Mouse (Mus musculus) cerebellum, postnatal 10 days (tissue): ENCODE data around the gene Crb3.

Experiments
- DNase-seq, 2 experiments: peaks; one replicate each; pipeline ENCODE4 v3.0.0; 2021; ENCODE audit warnings: mixed read lengths in 2 of 2

Crb3 gene

GRCm38 (mm10) chr17:57062548-57062947 lies 3.6 kb downstream of the Crb3 start:
- no peak for DNase-seq

DNA sequence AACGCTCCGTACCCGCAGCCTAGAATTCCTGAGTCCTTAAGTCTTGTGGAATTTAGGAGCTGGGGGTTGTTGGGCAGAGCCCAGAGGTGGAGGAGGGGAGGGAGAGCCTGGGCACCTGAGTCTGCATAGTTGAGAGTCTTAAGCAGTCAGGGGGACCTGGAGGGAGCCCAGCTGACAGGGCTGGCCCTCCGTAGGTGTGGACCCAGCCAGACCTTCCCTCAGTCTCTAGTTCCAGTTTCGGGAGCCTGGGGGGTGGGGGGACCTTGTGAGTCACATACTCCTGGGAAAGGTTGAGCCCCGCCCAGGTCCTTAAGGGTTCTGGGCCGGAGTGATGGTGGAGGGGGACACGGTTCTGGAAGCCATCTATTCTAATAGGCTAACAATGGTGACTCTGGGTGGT lies 4.1 kb downstream of the Crb3 start:
- DNase-seq: no peak

- DNase-seq: no peak
These were observed 8.0 kb downstream of the Crb3 start for GRCm38 (mm10) chr17:57066908-57067307.

DNA sequence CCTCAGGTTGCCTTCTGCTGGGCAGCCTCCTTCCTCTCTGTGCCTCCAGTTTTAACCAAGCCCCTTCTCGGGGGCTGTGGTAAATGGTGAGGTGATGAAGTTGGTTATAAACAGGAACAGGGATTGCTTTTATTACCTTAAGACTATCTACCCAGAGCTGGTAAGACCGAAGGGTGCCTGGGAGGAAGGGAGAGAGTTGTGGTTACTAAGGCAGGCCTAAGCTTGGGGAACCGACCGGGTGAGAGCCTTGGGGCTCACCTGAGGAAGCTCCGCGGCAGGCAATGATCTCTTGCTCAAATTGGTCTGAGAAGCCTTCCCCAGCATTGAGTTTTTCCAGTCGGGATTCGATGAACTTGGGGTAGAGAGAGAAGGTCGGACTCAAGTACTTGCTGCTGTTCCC lies 11.4 kb downstream of the Crb3 start:
- no peak for DNase-seq

- DNase-seq: no peak
These were observed 11.8 kb downstream of the Crb3 start for GRCm38 (mm10) chr17:57070699-57071098.

DNA sequence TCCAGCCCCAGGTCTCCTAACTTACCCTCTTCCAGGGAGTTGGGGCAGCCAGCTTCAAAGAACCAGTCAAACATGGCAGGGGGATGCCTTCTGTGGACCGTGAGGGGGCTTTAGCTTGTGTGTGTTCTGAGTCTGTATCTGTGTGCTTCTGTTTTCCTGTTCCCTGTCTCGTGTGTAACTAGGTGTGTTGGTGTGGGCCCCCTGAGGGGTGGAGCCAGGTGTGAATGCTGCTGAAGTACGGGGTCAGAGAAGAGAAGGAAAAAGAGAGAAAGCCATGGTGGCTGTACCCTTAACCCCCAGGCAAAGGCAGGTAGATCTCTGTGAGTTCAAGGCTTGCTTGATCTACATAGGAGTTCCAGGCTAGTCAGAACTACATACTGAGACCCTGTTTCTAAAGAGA lies 18.0 kb downstream of the Crb3 start:
- no peak for DNase-seq

DNA sequence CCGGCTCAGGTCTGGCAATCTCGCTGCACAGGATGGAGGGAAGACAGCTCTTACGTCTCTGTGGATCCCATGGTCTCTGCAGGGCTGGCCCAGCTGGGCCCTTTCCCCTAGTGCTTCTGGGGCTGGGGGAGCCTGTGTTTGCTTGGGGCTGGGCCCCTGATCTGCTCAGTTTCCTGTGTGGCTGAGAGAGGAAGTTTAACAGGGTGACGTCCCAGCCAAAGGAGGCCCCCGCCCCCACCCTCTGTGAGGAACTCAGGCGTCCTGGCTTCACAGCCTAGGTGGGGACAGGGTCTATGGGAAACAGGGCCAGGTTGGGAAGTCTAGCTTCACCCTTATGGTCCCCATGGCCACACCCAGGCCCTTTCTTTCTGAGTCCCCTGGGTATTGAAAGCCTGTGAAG lies 19.4 kb downstream of the Crb3 start, which contains the start of gene Dennd1c:
Dennd1c (minus strand) TSS at position 179 of the 400 bp plus-strand sequence.
- no peak for DNase-seq

DNA sequence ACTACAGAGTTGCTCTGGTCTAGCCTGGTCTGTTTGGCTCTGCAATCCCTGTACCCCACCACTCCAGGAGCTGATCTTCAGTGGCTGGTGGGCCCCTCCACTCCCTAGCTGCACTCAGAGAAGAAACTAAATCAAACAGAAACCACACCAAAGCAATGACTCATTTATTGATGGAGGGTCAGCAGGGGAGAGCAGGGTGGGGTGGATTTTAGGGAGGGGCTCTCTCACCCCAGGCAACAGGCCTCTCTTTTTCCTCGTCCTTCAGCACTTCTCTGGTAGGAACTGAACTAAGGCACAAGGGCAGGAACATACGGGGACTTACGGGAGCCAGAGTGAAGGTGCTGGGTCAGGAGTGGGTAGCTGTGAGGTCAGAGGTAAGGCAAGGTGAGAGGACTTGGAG lies 21.0 kb downstream of the Crb3 start:
- DNase-seq: no peak

- no peak for DNase-seq
These were observed 22.4 kb downstream of the Crb3 start for GRCm38 (mm10) chr17:57081234-57081842.

- peak; percentile 72 to 73 for DNase-seq
These were observed 23.6 kb downstream of the Crb3 start for GRCm38 (mm10) chr17:57082481-57082880.

DNA sequence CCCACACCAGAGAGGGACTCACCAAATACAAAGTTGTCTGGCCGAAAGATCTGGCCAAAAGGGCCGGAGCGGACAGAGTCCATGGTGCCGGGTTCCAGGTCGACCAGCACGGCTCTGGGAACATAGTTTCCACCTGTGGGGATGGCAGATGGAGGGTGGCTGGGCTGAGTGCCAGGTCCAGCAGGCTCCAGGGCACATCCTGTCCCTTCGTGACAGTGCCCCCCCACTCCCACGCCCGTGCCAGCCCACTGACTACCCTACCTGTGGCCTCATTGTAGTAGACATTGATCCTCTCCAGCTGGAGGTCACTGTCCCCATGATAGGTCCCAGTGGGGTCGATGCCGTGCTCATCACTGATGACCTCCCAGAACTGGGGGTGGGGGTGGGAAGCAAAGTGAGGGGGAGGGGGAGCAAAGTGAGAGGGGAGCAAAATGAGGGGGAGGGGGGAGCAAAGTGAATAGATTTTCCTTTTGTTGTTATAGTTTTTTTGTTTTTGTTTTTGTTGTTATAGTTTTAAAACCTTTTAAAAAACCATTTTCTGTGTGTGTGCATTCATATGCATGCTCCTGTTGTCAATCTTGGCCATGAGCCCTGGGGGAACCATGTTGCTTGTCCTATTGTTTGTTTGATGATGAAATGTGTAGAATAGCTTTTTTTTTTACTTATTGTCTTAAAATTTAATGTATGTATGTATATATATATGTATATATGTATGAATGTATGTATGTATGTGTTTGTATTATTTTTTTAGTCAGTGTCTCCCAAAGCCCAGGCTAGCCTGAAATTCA lies 27.3 kb downstream of the Crb3 start:
- peak; percentile 96 to 97 for DNase-seq

DNA sequence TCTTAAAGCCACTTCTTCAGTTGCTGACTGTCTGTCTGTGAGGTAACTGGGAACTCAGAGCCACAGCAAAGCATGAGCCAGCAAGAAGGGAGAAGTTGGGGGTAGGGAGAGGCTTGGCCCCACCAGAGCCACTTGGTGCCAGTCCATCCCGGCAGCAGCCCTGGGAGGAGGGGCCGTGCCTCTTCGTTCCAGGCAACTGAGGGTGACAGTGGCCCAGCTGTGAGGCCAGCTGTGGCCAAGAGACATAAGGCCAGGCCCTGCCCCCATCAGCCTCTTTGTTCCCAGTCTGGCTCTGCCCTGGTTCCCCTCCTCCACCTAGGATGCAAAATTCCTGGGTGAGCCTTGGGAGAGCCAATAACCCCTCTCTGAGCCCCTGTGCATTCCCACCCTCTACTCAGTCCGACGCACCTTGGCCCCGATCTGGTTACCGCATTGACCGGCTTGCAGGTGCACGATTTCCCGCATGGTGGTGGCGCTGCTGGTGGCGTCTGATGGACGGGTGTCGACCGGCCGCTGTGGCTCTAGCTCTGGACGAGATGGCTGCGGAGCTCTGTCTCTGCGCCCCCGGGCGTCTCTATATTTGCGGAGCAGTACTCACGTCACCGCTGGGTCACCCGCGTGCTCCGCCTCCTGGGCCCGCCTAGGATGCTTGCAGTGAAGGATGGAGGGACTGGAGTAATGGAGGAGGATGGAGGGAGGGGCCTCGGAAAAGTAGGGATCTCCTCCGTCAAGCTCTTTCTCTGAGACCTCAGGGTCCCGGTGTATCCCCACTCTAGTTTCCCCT lies 28.3 kb downstream of the Crb3 start, which contains the start of gene Tubb4a:
Tubb4a (minus strand) TSS at position 734 of the 784 bp plus-strand sequence.
- DNase-seq: peak; percentile 92 to 94

DNA sequence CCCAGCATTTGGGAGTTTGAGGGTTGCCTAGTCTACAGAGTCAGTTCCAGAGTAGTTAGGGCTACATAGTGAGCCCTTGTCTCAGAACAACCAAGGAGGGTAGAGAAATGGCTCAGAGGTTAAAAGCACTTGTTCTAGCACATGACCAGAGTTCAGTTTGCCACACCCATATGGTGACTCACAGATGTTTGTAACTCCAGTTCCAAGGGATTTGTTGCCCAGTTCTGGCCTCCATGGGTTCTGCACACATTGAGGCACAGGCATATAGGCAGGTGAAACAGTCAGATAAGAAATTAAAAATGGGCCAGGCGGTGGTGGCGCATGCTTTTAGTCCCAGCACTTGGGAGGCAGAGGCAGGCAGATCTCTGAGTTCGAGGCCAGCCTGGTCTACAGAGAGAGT lies 35.3 kb downstream of the Crb3 start:
- DNase-seq: no peak

GRCm38 (mm10) chr17:57095855-57096622 lies 37.1 kb downstream of the Crb3 start:
- DNase-seq: peak in 1 of 2 experiments; percentile 37

- peak; percentile 95 to 97 for DNase-seq
These were observed 37.7 kb downstream of the Crb3 start for GRCm38 (mm10) chr17:57096623-57096920.

DNA sequence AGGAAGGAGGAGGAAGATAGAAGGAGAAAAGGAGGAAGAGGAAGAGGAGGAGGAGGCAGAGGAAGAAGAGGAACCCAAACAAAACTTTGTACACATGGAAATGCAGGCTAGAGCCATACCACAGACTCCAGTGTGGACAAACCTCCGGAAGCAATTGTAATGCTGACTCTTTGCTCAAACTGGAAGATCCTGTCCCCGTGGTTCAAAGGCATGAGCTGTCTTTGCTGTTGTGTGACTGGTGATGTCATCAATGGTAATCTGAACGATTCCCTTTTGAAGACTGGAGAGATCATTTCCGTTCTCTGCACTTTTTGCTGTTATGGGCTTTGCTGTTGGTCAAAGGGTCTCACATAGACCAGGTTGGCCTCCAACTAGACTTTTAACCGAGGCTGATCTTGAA lies 39.4 kb downstream of the Crb3 start:
- DNase-seq: no peak

DNA sequence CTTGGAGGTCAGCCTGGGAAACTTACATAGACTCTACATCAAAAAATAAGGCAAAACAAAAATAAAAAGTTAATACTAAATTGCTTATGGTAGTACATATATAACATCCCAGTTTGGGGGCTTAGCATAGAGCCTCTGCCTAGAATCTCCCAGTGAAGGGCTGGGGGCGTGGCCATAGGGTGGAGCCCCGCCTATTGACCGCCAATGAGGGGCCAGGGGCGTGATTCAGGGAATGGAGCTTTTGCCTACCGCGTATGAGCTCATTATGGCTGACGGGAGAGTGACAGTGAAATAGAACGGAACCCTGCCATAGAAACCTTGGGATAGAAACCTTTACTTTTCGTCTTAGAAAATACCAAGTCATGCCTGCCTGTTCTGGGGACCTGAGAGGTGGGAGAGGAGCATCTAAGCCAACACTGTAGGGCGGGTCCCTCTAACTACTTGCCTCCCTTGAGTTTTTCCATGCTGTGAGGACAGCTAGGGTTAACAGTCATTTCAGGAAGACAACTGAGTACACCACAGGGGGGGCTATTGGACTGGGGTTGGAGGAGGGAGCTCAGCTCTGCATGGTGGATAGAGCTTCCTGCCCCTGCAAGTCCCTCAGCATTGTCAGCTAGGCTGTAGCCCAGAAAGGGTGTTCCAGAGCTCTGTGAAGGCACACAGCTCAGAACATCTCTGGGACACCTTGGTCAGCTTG lies 40.9 kb downstream of the Crb3 start:
- DNase-seq: peak in 1 of 2 experiments; percentile 39

DNA sequence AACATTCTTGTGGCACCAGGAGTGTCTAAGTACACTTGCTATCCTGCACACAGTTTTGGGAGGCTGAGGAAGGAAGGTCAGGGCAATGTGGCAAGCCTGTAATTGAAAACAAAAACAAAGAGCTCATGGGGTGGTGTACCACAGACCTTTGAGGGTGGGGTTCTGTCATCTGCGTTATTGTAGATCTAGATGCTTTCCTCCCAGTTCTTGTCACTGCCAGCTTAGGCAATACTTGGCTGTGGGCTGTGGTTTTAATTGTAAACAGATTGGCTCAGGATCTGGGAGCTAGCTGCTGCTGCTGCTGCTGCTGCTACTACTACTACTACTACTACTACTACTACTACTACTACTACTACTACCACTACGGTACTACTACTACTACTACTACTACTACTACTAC lies 43.4 kb downstream of the Crb3 start:
- DNase-seq: no peak

DNA sequence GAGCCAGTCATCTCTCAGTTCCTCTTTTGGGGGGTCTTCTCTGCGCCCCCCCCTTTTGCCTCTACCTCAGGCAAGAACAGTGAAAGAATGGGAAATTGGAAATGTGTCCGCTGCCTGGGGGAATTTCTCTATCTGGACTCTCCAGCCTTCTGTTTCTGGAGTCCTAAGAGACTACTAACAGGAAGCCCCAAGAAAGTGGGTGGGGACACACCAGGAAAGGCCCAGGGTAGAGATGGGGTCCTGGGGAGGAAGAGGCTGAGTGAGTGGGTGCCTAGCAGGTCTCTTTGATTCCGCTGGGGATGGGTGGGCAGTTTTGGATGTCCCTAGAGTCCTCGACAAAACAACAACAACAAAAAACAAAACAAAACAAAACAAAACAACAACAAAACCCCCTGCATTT lies 45.6 kb downstream of the Crb3 start:
- no peak for DNase-seq

- peak; percentile 67 to 75 for DNase-seq
These were observed 46.5 kb downstream of the Crb3 start, which contains the start of gene Tnfsf9 for GRCm38 (mm10) chr17:57105181-57106034. Gene Tnfsf9, plus strand, starts transcription at chr17:57105325.

- no peak for DNase-seq
These were observed 47.1 kb downstream of the Crb3 start for GRCm38 (mm10) chr17:57106035-57106368.
